Mouse (Mus musculus) layer of hippocampus, postnatal 25 days (tissue): Measurements from ENCODE around the gene Mark4. TPM values are rescaled to one million over a fixed set of nuclear protein-coding genes. Genes with fewer than 3 reads are reported as not detected.
A peak's percentile ranks its signal among the peaks of the same experiment; 100 is the strongest.

Experiments
- DNase-seq, 2 experiments: peaks; one replicate each; pipeline ENCODE4 v3.0.0; 2022; ENCODE audit warnings: mixed read lengths in 2 of 2, low spot score in 1 of 2; ENCODE audit errors: extremely low spot score in 1 of 2
- total RNA-seq, 2 experiments: library from RNA; stranded (reverse); gene quantifications; 2 replicates each; pipeline ENCODE4 v1.2.3; 2021

Gene Mark4
- total RNA-seq, 2 experiments from 2014 or later: 92.8 to 105 TPM

- peak; percentile 85 to 99 for DNase-seq
Measured at GRCm38 (mm10) chr7:19443344-19443743, 15.3 kb downstream of the Mark4 start.

- DNase-seq: no peak
Measured at GRCm38 (mm10) chr7:19441448-19442091, 17.1 kb downstream of the Mark4 start.

GRCm38 (mm10) chr7:19437048-19437447 lies 21.6 kb downstream of the Mark4 start:
- DNase-seq: no peak

- DNase-seq: no peak
Measured at GRCm38 (mm10) chr7:19436276-19436675, 22.3 kb downstream of the Mark4 start.

- DNase-seq: no peak
Measured at GRCm38 (mm10) chr7:19432475-19432874, 26.1 kb downstream of the Mark4 start.

GRCm38 (mm10) chr7:19430402-19430801 lies 28.2 kb downstream of the Mark4 start:
- DNase-seq: no peak

GRCm38 (mm10) chr7:19429726-19430125 lies 28.9 kb downstream of the Mark4 start:
- DNase-seq: no peak

GRCm38 (mm10) chr7:19427999-19428650 lies 30.5 kb downstream of the Mark4 start:
- no peak for DNase-seq

- DNase-seq: no peak
Measured at GRCm38 (mm10) chr7:19426888-19427287, 31.7 kb downstream of the Mark4 start.

- no peak for DNase-seq
Measured at GRCm38 (mm10) chr7:19426349-19426748, 32.3 kb downstream of the Mark4 start.

- no peak for DNase-seq
Measured at GRCm38 (mm10) chr7:19424051-19424450, 34.6 kb downstream of the Mark4 start.

- no peak for DNase-seq
Measured at GRCm38 (mm10) chr7:19423083-19423482, 35.5 kb downstream of the Mark4 start.

GRCm38 (mm10) chr7:19420821-19421636 lies 37.6 kb downstream of the Mark4 start:
- peak; percentile 56 to 69 for DNase-seq

GRCm38 (mm10) chr7:19420121-19420520 lies 38.5 kb downstream of the Mark4 start:
- no peak for DNase-seq

- DNase-seq: no peak
Measured at GRCm38 (mm10) chr7:19416590-19416989, 42.0 kb downstream of the Mark4 start.

- no peak for DNase-seq
Measured at GRCm38 (mm10) chr7:19413525-19413924, 45.1 kb downstream of the Mark4 start.

- no peak for DNase-seq
Measured at GRCm38 (mm10) chr7:19411783-19412182, 46.8 kb downstream of the Mark4 start.

- DNase-seq: no peak
Measured at GRCm38 (mm10) chr7:19410766-19411344, 47.8 kb downstream of the Mark4 start.

- DNase-seq: no peak
Measured at GRCm38 (mm10) chr7:19409753-19410152, 48.9 kb downstream of the Mark4 start.

- DNase-seq: peak; percentile 89 to 95
Measured at GRCm38 (mm10) chr7:19405417-19405816, 53.2 kb downstream of the Mark4 start.

GRCm38 (mm10) chr7:19404476-19404875 lies 54.1 kb downstream of the Mark4 start, which contains the start of gene Ckm:
Gene Ckm (plus strand): TSS chr7:19404776.
- DNase-seq: no peak
